Mouse (Mus musculus): Measurements from ENCODE around the gene Kdm4b.

Kdm4b gene

GRCm38 (mm10) chr17:56298238-56298637 is 27.6 kb upstream of the Kdm4b start:
- no peak for DNase-seq (ENCODE audit: low read depth, low spot score)

- no peak for DNase-seq (ENCODE audit: low read depth, low spot score)
Observed at GRCm38 (mm10) chr17:56300186-56300585, 25.7 kb upstream of the Kdm4b start, which contains the start of gene Arrdc5. Gene Arrdc5 (minus strand): TSS chr17:56300286.

- DNase-seq (ENCODE audit: low read depth, low spot score) = no peak
Observed at GRCm38 (mm10) chr17:56302363-56302996, 23.4 kb upstream of the Kdm4b start.

GRCm38 (mm10) chr17:56303160-56303846 is 22.6 kb upstream of the Kdm4b start, which contains the start of gene Uhrf1:
Gene Uhrf1 (plus strand): TSS chr17:56303321.
- no peak for DNase-seq (ENCODE audit: low read depth, low spot score)

GRCm38 (mm10) chr17:56303847-56304586 is 21.8 kb upstream of the Kdm4b start:
- DNase-seq (ENCODE audit: low read depth, low spot score) = peak; percentile 94

GRCm38 (mm10) chr17:56304718-56305117 is 21.1 kb upstream of the Kdm4b start:
- DNase-seq (ENCODE audit: low read depth, low spot score) = no peak

- no peak for DNase-seq (ENCODE audit: low read depth, low spot score)
Observed at GRCm38 (mm10) chr17:56305156-56305555, 20.7 kb upstream of the Kdm4b start.

- DNase-seq (ENCODE audit: low read depth, low spot score) = no peak
Observed at GRCm38 (mm10) chr17:56305826-56306225, 20.0 kb upstream of the Kdm4b start.

GRCm38 (mm10) chr17:56308088-56308487 is 17.8 kb upstream of the Kdm4b start:
- DNase-seq (ENCODE audit: low read depth, low spot score) = no peak

GRCm38 (mm10) chr17:56309191-56309945 is 16.5 kb upstream of the Kdm4b start:
- no peak for DNase-seq (ENCODE audit: low read depth, low spot score)

GRCm38 (mm10) chr17:56324419-56324818 is 1.4 kb upstream of the Kdm4b start:
- DNase-seq (ENCODE audit: low read depth, low spot score) = no peak

- peak; percentile 36 for DNase-seq (ENCODE audit: low read depth, low spot score)
Observed at GRCm38 (mm10) chr17:56326153-56327147, 588 bp downstream of the Kdm4b start.

GRCm38 (mm10) chr17:56329267-56329666 is 3.4 kb downstream of the Kdm4b start:
- no peak for DNase-seq (ENCODE audit: low read depth, low spot score)

- DNase-seq (ENCODE audit: low read depth, low spot score) = peak; percentile 40
Observed at GRCm38 (mm10) chr17:56330345-56330744, 4.5 kb downstream of the Kdm4b start.

GRCm38 (mm10) chr17:56331256-56331655 is 5.4 kb downstream of the Kdm4b start:
- peak; percentile 36 for DNase-seq (ENCODE audit: low read depth, low spot score)

GRCm38 (mm10) chr17:56332987-56333386 is 7.1 kb downstream of the Kdm4b start:
- DNase-seq (ENCODE audit: low read depth, low spot score) = peak; percentile 39

GRCm38 (mm10) chr17:56337190-56337589 is 11.3 kb downstream of the Kdm4b start:
- peak; percentile 81 for DNase-seq (ENCODE audit: low read depth, low spot score)

- no peak for DNase-seq (ENCODE audit: low read depth, low spot score)
Observed at GRCm38 (mm10) chr17:56337791-56338190, 11.9 kb downstream of the Kdm4b start.

- no peak for DNase-seq (ENCODE audit: low read depth, low spot score)
Observed at GRCm38 (mm10) chr17:56338909-56339308, 13.0 kb downstream of the Kdm4b start.

GRCm38 (mm10) chr17:56340717-56341116 is 14.9 kb downstream of the Kdm4b start:
- peak; percentile 87 for DNase-seq (ENCODE audit: low read depth, low spot score)
